Mouse (Mus musculus): ENCODE measurements around the gene BC049730. TPM values are rescaled to one million over a fixed set of nuclear protein-coding genes. Genes with fewer than 3 reads are reported as not detected.

The BC049730 gene
- not detected in 2 replicates for polyA plus RNA-seq (2015; fragmentation: Nextera tagmentation; extraction: Ambion mirVana)

GRCm38 (mm10) chr7:24708832-24709292, at the start of gene BC049730:
Gene BC049730, plus strand, starts transcription at chr7:24709242.

GRCm38 (mm10) chr7:24676575-24676974, 32.5 kb upstream of the BC049730 start, which contains the start of gene Tex101:
Gene Tex101, minus strand, starts transcription at chr7:24676675.

DNA sequence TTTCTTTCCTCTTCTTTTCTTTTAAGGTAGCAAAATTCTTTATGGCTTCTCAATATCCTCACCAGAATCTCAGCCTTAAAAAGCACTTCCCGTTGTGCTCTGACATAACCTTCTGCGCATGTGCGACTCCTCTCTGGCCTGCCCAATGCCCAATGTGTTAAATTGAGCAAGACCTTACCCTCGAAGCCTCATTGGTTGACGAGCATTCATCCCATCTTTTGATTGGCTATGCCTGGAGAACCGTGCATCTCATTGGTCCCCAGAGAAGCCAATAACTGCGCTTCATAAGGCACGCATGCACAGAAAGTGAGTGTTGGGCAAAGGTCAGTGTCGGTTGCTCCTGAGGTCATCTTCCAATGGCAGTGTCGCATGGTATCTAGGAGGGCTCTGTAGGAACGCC, 17.8 kb downstream of the BC049730 start, which contains the start of gene Gm4763:
Gene Gm4763, minus strand, starts transcription at position 101 of the 400 bp plus-strand sequence.

DNA sequence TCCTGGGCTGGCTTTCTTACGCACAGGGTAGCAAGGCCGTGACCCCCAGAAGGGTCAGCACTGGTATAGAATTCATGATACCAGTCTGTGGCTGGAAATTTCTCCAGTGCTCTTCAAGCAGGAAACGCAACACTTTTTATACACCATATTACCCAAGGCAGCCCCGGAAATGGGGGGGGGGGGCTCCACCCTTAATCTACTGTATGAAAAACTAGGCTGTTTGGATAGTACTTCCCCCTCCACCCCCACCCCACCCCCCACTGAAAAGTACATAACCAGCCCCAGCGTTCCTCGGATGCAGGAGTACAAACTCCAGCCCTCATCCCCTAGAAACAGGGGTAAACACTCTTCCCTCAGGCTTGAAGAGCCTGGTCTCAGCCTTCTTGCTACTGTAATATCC, 51.2 kb downstream of the BC049730 start, which contains the start of gene Cd177:
Gene Cd177, minus strand, starts transcription at position 101 of the 400 bp plus-strand sequence.

Other genes with a start within 250 kb of the BC049730 start
- 9.6 and 13.0 TPM in 2 replicates for gene Plaur, start 246.8 kb upstream of the BC049730 start, polyA plus RNA-seq (2015; fragmentation: Nextera tagmentation; extraction: Ambion mirVana)
- 5.0 and 8.1 TPM in 2 replicates for gene Cadm4, start 227.2 kb upstream of the BC049730 start, polyA plus RNA-seq (2015; fragmentation: Nextera tagmentation; extraction: Ambion mirVana)
- gene Zfp428, start 202.2 kb upstream of the BC049730 start, polyA plus RNA-seq (2015; fragmentation: Nextera tagmentation; extraction: Ambion mirVana): 24.2 and 36.0 TPM in 2 replicates
- 0.11 TPM in 1 of 2 replicates, not detected in the other for gene AC161166.1, start 196.8 kb upstream of the BC049730 start, polyA plus RNA-seq (2015; fragmentation: Nextera tagmentation; extraction: Ambion mirVana)
- 5.6 and 6.5 TPM in 2 replicates for gene Irgq, start 178.6 kb upstream of the BC049730 start, polyA plus RNA-seq (2015; fragmentation: Nextera tagmentation; extraction: Ambion mirVana)
- gene Pinlyp, start 163.1 kb upstream of the BC049730 start, polyA plus RNA-seq (2015; fragmentation: Nextera tagmentation; extraction: Ambion mirVana): 0.28 and 0.41 TPM in 2 replicates
- gene Xrcc1, start 163.0 kb upstream of the BC049730 start, polyA plus RNA-seq (2015; fragmentation: Nextera tagmentation; extraction: Ambion mirVana): 35.5 and 44.2 TPM in 2 replicates
- 20.5 and 25.9 TPM in 2 replicates for gene Ethe1, start 121.7 kb upstream of the BC049730 start, polyA plus RNA-seq (2015; fragmentation: Nextera tagmentation; extraction: Ambion mirVana)
- 2.8 and 5.6 TPM in 2 replicates for gene Zfp575, start 121.6 kb upstream of the BC049730 start, polyA plus RNA-seq (2015; fragmentation: Nextera tagmentation; extraction: Ambion mirVana)
- gene Phldb3, start 98.5 kb upstream of the BC049730 start, polyA plus RNA-seq (2015; fragmentation: Nextera tagmentation; extraction: Ambion mirVana): 0.30 and 0.36 TPM in 2 replicates
- 1.6 and 2.0 TPM in 2 replicates for gene Lypd3, start 72.7 kb upstream of the BC049730 start, polyA plus RNA-seq (2015; fragmentation: Nextera tagmentation; extraction: Ambion mirVana)
- not detected in 2 replicates for gene Tex101, start 32.6 kb upstream of the BC049730 start, polyA plus RNA-seq (2015; fragmentation: Nextera tagmentation; extraction: Ambion mirVana)
- gene Gm4763, start 17.7 kb downstream of the BC049730 start, polyA plus RNA-seq (2015; fragmentation: Nextera tagmentation; extraction: Ambion mirVana): not detected in 2 replicates
- 0.63 and 0.84 TPM in 2 replicates for gene Cd177, start 51.1 kb downstream of the BC049730 start, polyA plus RNA-seq (2015; fragmentation: Nextera tagmentation; extraction: Ambion mirVana)
- gene Ceacam10, start 68.0 kb downstream of the BC049730 start, polyA plus RNA-seq (2015; fragmentation: Nextera tagmentation; extraction: Ambion mirVana): 0.36 and 0.82 TPM in 2 replicates
- gene Gm9844, start 153.0 kb downstream of the BC049730 start, polyA plus RNA-seq (2015; fragmentation: Nextera tagmentation; extraction: Ambion mirVana): 9.4 and 19.0 TPM in 2 replicates
- not detected in 2 replicates for gene Lypd4, start 160.7 kb downstream of the BC049730 start, polyA plus RNA-seq (2015; fragmentation: Nextera tagmentation; extraction: Ambion mirVana)
- gene Dmrtc2, start 160.8 kb downstream of the BC049730 start, polyA plus RNA-seq (2015; fragmentation: Nextera tagmentation; extraction: Ambion mirVana): not detected in 2 replicates
- gene Rps19, start 175.1 kb downstream of the BC049730 start, polyA plus RNA-seq (2015; fragmentation: Nextera tagmentation; extraction: Ambion mirVana): 1,981 and 2,504 TPM in 2 replicates
- gene Cd79a, start 188.1 kb downstream of the BC049730 start, polyA plus RNA-seq (2015; fragmentation: Nextera tagmentation; extraction: Ambion mirVana): 2.2 and 3.0 TPM in 2 replicates
- 50.7 and 65.6 TPM in 2 replicates for gene Arhgef1, start 193.7 kb downstream of the BC049730 start, polyA plus RNA-seq (2015; fragmentation: Nextera tagmentation; extraction: Ambion mirVana)
- not detected in 2 replicates for gene Gm4881, start 235.3 kb downstream of the BC049730 start, polyA plus RNA-seq (2015; fragmentation: Nextera tagmentation; extraction: Ambion mirVana)

Data from adrenal gland, postnatal 0 days (tissue).